Mouse (Mus musculus) heart, postnatal 4 days (tissue): ENCODE measurements around the gene Hist3h2a. TPM values are rescaled to one million over a fixed set of nuclear protein-coding genes. Genes with fewer than 3 reads are reported as not detected.
A peak's percentile ranks its signal among the peaks of the same experiment; 100 is the strongest.

Experiments
- DNase-seq: peaks from one replicate; pipeline ENCODE4 v3.0.0; 2021
- microRNA-seq, 2 experiments: library from miRNA; unstranded; fragments of <30 nt; microRNA quantifications; one replicate each; pipeline ENCODE4 v1.2.0; 2021 to 2022
- total RNA-seq, 2 experiments: library from RNA; stranded (reverse); gene quantifications; 2 replicates each; pipeline ENCODE4 v1.2.3; 2021

Gene Hist3h2a
- total RNA-seq, 2 experiments from 2014 or later = 46.8 to 50.0 TPM

- no peak for DNase-seq
Observed at GRCm38 (mm10) chr11:58993091-58993670, 38.7 kb downstream of the Hist3h2a start.

- DNase-seq = no peak
Observed at GRCm38 (mm10) chr11:58994337-58994826, 39.9 kb downstream of the Hist3h2a start.

DNA sequence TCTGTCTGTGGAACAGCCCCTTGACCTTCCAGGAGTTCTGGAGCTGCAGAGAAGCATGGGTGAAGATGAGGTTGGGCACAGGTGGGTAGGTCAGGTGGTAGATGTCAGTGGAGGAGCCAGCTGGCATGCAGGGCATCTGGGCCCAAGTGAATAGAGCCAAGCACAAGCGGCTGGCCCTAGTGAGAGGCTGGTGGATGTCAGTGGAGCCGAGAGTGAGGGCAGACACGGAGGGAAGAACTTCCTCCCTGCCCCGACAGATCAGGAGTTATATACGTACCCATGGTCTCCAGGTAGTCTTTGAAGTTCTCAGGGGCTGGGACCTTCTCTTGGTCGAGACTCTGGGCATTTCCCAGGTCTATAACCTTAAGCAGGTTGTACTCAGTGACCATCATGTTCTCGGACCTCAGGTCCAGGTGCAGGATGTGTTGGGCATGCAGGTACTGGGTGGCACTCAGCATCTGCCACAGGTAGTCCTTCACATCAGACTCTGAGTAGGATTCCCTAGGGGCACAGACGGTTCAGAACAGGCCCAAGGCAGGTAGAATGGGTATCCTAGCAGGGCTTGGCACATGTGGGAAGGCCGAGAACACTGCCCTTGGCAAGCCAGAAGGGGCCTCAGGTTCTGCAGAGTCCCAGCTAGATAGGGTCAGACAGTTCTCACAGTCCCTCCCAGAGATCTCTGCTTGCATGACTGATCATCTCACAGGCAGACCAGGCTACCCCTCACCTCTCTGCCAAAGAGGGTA is 40.7 kb downstream of the Hist3h2a start:
- no peak for DNase-seq

DNA sequence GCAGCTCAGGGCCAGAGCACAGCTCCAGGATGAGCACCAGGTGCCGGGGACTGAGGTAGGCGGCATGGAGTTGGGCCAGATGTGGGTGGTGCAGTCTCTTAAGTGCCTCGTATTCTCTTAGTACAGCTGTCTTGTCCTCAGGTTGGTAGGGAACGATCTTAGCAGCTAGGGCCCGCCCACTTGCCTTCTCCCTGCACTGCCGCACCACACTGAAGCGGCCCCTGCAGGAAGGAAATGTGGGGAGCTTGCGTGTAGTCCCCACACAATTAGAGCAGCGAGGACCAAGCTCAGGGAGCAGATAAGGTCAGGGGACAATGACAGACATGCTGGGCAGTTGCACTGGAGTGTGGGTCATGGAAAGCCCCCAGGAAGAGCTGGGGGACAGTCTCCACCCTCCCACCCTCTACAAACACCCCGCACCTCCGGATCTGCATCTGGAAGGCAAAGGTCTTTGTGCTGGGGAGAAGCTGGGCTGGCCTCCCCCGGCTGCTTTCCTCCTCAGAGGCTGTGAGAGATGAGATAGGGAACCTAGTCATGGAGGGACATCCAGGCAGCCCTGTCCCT is 41.4 kb downstream of the Hist3h2a start:
- DNase-seq = no peak

DNA sequence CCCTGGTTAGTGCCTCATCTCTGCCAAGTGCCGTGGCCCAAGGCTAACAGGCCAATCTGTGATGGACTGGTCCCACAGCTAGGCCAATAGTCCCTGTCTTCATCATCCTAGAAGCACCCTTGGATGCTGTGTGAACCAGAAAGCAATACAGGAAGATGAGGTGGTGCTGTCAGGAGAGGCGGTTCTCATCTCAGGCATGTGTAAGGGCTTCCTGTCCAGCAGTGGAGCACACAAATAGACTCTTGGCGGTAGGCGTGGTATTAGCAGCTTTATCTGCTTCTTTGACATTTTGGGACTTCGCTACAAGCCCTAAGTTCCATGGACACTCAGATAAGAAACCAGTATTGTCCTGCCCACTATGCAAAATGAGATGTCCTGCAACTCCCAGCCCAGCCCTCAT is 43.1 kb downstream of the Hist3h2a start:
- DNase-seq = no peak

DNA sequence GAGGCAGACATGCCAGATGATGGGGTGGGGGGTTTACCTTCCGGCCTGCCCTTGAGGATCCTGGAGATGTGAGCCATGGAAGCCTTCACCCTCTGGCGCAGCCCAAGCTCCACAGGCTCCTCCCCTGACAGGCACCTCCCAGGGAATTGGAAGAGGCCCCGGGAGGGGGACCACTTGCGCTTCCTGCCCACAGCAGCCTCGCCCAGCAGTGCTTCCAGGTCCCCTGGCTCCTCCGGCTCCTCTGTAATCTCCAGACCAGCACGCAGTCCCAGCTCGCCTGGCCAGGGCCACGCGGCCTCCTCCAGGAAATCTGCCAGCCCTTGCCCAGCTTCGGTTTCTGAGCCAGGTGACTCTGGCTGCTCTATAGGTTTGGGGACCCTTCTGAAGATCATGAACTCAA is 44.7 kb downstream of the Hist3h2a start:
- DNase-seq = peak; percentile 83

GRCm38 (mm10) chr11:58999830-59000229 is 45.3 kb downstream of the Hist3h2a start:
- no peak for DNase-seq

DNA sequence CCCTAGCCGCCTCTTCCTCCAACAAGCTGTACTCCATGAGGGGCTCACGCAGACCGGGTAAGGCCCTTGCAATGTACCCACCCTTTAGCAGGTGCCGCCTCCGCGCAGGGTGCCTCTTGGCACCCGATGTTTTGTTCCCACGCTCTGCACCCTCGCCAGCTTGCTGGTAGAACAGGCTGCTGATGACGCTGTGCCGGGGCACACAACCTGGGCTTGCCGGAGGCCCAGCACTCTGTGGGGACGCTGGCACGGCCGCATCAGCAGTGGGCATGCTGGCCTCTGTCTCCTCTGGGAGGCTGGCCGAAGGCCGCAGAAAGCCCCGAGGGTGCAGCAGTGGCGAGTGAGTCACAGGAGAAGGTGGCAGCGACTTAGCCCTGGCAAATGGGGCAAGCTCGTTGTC is 46.1 kb downstream of the Hist3h2a start:
- DNase-seq = no peak

- peak; percentile 79 for DNase-seq
Observed at GRCm38 (mm10) chr11:59002327-59003079, 48.0 kb downstream of the Hist3h2a start.

Small RNA genes within 50 kb of the gene (microRNA-seq; reads per million reads assigned to microRNA genes)
- 0 reads per million in 2 experiments for gene Gm44313

Other genes with a start within 250 kb of the Hist3h2a start
- not detected for gene Olfr318, start 230.7 kb upstream of the Hist3h2a start, total RNA-seq
- not detected for gene Olfr317, start 215.5 kb upstream of the Hist3h2a start, total RNA-seq
- gene Olfr316, start 202.0 kb upstream of the Hist3h2a start, total RNA-seq = not detected
- not detected for gene Olfr315, start 181.5 kb upstream of the Hist3h2a start, total RNA-seq
- gene Olfr314, start 171.7 kb upstream of the Hist3h2a start, total RNA-seq = not detected
- not detected for gene Fam183b, start 152.7 kb upstream of the Hist3h2a start, total RNA-seq
- not detected for gene Olfr313, start 139.7 kb upstream of the Hist3h2a start, total RNA-seq
- not detected for gene Olfr312, start 125.4 kb upstream of the Hist3h2a start, total RNA-seq
- not detected for gene Olfr311, start 115.4 kb upstream of the Hist3h2a start, total RNA-seq
- gene Gm12258, start 107.5 kb upstream of the Hist3h2a start, total RNA-seq = 1 to 10 TPM; 2.3 to 2.7 TPM
- gene 2810021J22Rik, start 87.5 kb upstream of the Hist3h2a start, total RNA-seq = 1 to 10 TPM; 4.4 to 4.8 TPM
- gene Zfp39, start 50.5 kb upstream of the Hist3h2a start, total RNA-seq = 1 to 10 TPM; 5.3 to 5.9 TPM
- gene Btnl10, start 36.8 kb upstream of the Hist3h2a start, total RNA-seq = not detected
- 100 to 1,000 TPM; 161 to 165 TPM for gene Rnf187, start 15.8 kb upstream of the Hist3h2a start, total RNA-seq
- 10 to 100 TPM; 21.8 to 22.6 TPM for gene Hist3h2ba, start 5.8 kb upstream of the Hist3h2a start, total RNA-seq
- under 1 TPM in 1 of 2 experiments, not detected in 1; 0.10 TPM for gene Trim17, start within 50 bp of the Hist3h2a start, total RNA-seq
- gene Trim11, start 23.4 kb downstream of the Hist3h2a start, total RNA-seq = 10 to 100 TPM; 21.3 TPM
- gene Obscn, start 181.7 kb downstream of the Hist3h2a start, total RNA-seq = 100 to 1,000 TPM; 436 to 453 TPM
- gene Iba57, start 209.1 kb downstream of the Hist3h2a start, total RNA-seq = 10 to 100 TPM; 12.9 to 13.1 TPM
- under 1 TPM; 0.70 to 0.79 TPM for gene Gjc2, start 228.5 kb downstream of the Hist3h2a start, total RNA-seq
- 10 to 100 TPM; 63.3 to 67.9 TPM for gene Guk1, start 237.5 kb downstream of the Hist3h2a start, total RNA-seq
- 10 to 100 TPM; 74.1 to 75.1 TPM for gene Mrpl55, start 247.8 kb downstream of the Hist3h2a start, total RNA-seq